Mouse (Mus musculus) liver, embryonic 14.5 days (tissue): ENCODE measurements around the gene Sertad3. TPM values are rescaled to one million over a fixed set of nuclear protein-coding genes. Genes with fewer than 3 reads are reported as not detected.

Experiments used
- ATAC-seq: fragments of 200-750 bp; cut with Nextera tagmentation; 2 replicates; pipeline ENCODE4 v1.8.0; 2017; ENCODE audit warnings: moderate number of reproducible peaks, mild to moderate bottlenecking, moderate library complexity; ENCODE audit not compliant: insufficient read depth
- DNase-seq, 3 experiments: peaks; one replicate each; pipeline ENCODE4 v3.0.0-alpha.2; 2012 to 2013; ENCODE audit warnings: low read depth in 3 of 3, low spot score in 3 of 3
- H3K27ac ChIP-seq: fragments of 300-500 bp; sonication (generic); 2 replicates; pipeline ENCODE4 v1.5.1; 2014; ENCODE audit warnings: moderate library complexity, mild to moderate bottlenecking, control low read depth, inconsistent platforms
- H3K27me3 ChIP-seq: fragments of 300-500 bp; sonication (generic); 2 replicates; pipeline ENCODE4 v1.6.1; 2014; ENCODE audit warnings: mild to moderate bottlenecking, low read length, moderate library complexity; ENCODE audit not compliant: control insufficient read depth, insufficient read depth
- H3K36me3 ChIP-seq: fragments of 300-500 bp; sonication (generic); replicated peaks from 2 replicates; pipeline ENCODE4 v1.6.1; 2014; ENCODE audit warnings: low read depth; ENCODE audit not compliant: control insufficient read depth, insufficient read depth
- H3K4me1 ChIP-seq, 2 experiments: fragments of 200-500 bp in 1 of 2; fragments of 300-500 bp in 1 of 2; sonication (generic) in 1 of 2; replicated peaks; 2 replicates each; pipeline ENCODE4 v1.6.1; 2012 to 2014; ENCODE audit warnings: antibody characterized with exemption in 1 of 2, inconsistent platforms in 1 of 2, low read length in 1 of 2; ENCODE audit not compliant: control insufficient read depth in 2 of 2, insufficient read depth in 2 of 2
- H3K4me2 ChIP-seq: fragments of 300-500 bp; sonication (generic); 2 replicates; pipeline ENCODE4 v1.6.1; 2014; ENCODE audit warnings: low read depth, mild to moderate bottlenecking, control low read depth, moderate library complexity
- H3K4me3 ChIP-seq, 2 experiments: fragments of 200-500 bp in 1 of 2; fragments of 300-500 bp in 1 of 2; sonication (generic) in 1 of 2; 2 replicates each; pipeline ENCODE4 v1.5.1; 2012 to 2014; ENCODE audit warnings: low read depth in 2 of 2, low read length in 2 of 2, mild to moderate bottlenecking in 2 of 2, control low read depth in 1 of 2, inconsistent platforms in 1 of 2, moderate library complexity in 1 of 2; ENCODE audit not compliant: insufficient read depth in 1 of 2
- H3K9ac ChIP-seq: fragments of 300-500 bp; sonication (generic); replicated peaks from 2 replicates; pipeline ENCODE4 v1.6.1; 2014; ENCODE audit warnings: mild to moderate bottlenecking, control low read depth, moderate library complexity
- H3K9me3 ChIP-seq: fragments of 300-500 bp; sonication (generic); 2 replicates; pipeline ENCODE4 v1.6.1; 2016; ENCODE audit warnings: low read length, mixed read lengths; ENCODE audit not compliant: control insufficient read depth
- CTCF ChIP-seq: IDR thresholded peaks from 2 replicates; pipeline ENCODE4 v1.5.1; 2016; ENCODE audit warnings: antibody characterized with exemption, low read depth, control low read depth
- EP300 ChIP-seq: IDR thresholded peaks from 2 replicates; pipeline ENCODE4 v1.6.1; 2016; ENCODE audit warnings: antibody characterized with exemption, low read depth
- WGBS: fragments of 180-500 bp; shearing (Covaris S2); extraction: QIAGEN DNeasy Blood & Tissue Kit; methylation state at CpG from one replicate; pipeline ENCODE4 v1.1.7; 2014; ENCODE audit not compliant: insufficient replicate concordance; 5-methylcytosine and 5-hydroxymethylcytosine counted together
- polyA plus RNA-seq, 2 experiments: library from polyadenylated mRNA; depleted of rRNA in 1 of 2; stranded (reverse) in 1 of 2; unstranded in 1 of 2; fragments of >200 nt; fragmentation: Nextera tagmentation in 1 of 2; extraction: Ambion mirVana in 1 of 2; gene quantifications; 2 replicates each; pipeline versions ENCODE4 v1.2.1 to v1.2.3; 2012 to 2014

The Sertad3 gene
- polyA plus RNA-seq (2012; rRNA removed) (22.6 and 24.0 TPM in 2 replicates), polyA plus RNA-seq (2014; fragmentation: Nextera tagmentation; extraction: Ambion mirVana) (22.5 and 25.3 TPM in 2 replicates)

DNA sequence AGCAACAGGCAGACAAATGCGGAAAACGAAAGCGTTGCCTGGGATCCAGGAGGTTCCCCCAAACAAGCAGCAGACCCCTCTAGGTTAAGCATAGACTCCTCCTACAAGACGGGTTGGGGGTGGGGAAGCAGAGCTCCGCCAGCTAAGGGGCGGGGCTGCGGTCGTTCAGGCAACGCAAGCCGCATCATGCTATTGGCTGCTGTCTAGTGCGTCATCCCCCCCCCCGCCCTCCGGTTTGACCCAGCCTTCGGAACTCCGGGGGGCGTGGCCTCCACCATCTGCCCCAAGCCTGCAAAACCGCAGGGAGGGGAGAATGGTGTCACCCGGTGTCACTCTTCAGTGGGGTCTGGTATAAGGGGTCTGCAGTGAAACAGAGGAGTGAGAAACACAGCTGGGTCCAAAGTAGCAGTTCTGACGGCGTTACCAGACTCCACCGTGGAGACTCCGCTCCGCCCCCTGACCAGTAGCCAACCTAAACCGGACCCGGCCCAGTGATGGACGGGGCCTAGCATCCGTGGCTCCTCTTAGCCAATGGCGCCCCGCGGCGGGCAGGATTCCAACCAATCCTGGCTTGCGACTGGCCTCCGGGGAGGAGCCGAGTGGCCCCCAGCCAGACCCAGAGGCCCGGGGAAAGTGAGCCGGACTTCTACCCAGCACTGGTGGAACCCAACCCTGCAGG lies at the start of gene Sertad3:
Sertad3 (plus strand) TSS at position 613 of the 679 bp plus-strand sequence.
- no peaks in the 10 kb centered on the region for H3K27me3 ChIP-seq
- peak; percentile 96 to 97 (median 96) for DNase-seq
- H3K9me3 ChIP-seq: no peaks in the 10 kb centered on the region
- ATAC-seq: peak; percentile 85
- H3K9ac ChIP-seq: peak within 1 kb of the TSS; percentile 82
- peak within 1 kb of the TSS; percentile 67 to 87 for H3K4me3 ChIP-seq
- peaks cover 13 to 23% of the 10 kb centered on the region in 2 experiments for H3K4me1 ChIP-seq
- peaks cover 18% of the 10 kb centered on the region for H3K36me3 ChIP-seq
- WGBS: under 1% methylated on average over 36 of the region's 36 CpGs
- H3K4me2 ChIP-seq: peak within 1 kb of the TSS; percentile 74
- peak within 1 kb of the TSS; percentile 94 for H3K27ac ChIP-seq
- TF ChIP-seq EP300 (no peak), CTCF (no peak)

DNA sequence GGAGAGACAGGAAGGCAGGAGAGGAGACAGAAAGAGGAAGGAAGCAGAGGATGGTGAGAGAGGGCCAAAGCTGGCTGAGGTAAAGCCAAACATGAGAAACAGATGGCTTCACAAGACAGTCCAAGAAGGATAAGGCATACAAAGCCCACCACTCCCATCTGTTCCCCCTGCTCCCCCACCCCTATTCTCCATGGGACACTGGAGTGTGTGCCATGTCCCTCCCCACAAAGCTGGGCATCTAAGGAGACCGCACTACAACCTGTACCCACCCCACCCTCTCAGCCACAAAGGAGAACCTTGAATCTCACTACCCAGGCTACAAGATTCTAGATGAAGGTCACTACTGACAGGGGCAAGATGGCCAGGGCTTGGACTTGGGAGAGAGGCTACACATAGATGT lies 46.2 kb upstream of the Sertad3 start:
- H3K4me2 ChIP-seq: no peak overlapping the region
- peaks cover 4% of the 10 kb centered on the region; the same call in 1 of the 2 replicates for H3K27me3 ChIP-seq
- ATAC-seq (no peak), DNase-seq (no peak)
- H3K4me3 ChIP-seq: no peak overlapping the region
- no peaks in the 10 kb centered on the region for H3K36me3 ChIP-seq
- 73% methylated on average over 1 of the region's 1 CpGs for WGBS
- H3K4me1 ChIP-seq: no peaks in the 10 kb centered on the region
- no peak overlapping the region for H3K27ac ChIP-seq
- peaks cover 4% of the 10 kb centered on the region for H3K9me3 ChIP-seq
- no peak for TF ChIP-seq CTCF
- TF ChIP-seq EP300: no peak
- no peak overlapping the region for H3K9ac ChIP-seq

DNA sequence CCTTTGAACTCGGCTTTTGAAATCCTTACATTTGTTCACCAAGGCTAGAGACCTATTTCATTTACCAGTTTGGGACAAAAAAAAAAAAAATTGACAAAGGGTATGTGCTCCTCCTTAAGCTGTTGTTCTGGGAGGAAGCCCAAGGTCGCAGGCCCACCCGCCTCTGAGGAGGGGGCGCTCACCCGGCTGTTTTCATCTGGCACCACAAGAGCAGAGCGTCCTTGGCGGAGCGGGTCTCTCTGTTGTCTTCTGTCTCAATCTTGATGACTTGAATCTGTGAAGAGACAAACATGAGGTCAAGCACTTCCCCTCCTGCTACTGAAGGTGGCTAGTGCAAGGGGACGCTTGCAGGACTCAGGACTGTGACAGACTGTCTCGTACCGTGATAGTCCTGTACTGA lies 45.6 kb upstream of the Sertad3 start:
- Histone ChIP-seq H3K4me1 (no peaks in the 10 kb centered on the region), H3K36me3 (no peaks in the 10 kb centered on the region), H3K4me3 (no peak overlapping the region), H3K27ac (no peak overlapping the region), H3K4me2 (no peak overlapping the region), H3K9me3 (peaks cover 4% of the 10 kb centered on the region), H3K9ac (no peak overlapping the region), H3K27me3 (peaks cover 7% of the 10 kb centered on the region)
- DNase-seq (no peak), ATAC-seq (no peak)
- 69% methylated on average over 11 of the region's 11 CpGs for WGBS
- no peak for TF ChIP-seq CTCF
- no peak for TF ChIP-seq EP300

DNA sequence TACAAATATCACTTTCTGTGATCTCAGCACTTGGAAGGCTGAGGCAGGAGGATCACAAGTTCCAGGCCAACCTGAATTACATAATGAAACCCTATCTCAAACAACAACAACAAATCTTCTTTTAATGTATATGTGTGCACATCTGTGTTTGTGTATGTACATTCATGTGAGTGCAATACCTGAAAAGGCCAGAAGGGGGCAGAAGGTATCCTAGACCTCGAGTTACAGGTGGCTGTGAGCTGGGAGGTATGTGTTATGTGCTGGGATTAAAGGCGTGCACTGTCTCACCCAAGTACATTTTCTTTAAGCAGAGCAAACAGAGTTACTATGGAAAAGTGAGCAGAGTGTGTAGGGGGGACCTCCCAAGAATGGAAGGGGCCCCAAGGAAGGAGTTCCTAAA lies 44.4 kb upstream of the Sertad3 start:
- Histone ChIP-seq H3K4me3 (no peak overlapping the region), H3K9me3 (peaks cover 4% of the 10 kb centered on the region), H3K4me1 (peaks cover 0 to 3% of the 10 kb centered on the region in 2 experiments; a peak in 1 of 4 replicates), H3K9ac (no peak overlapping the region), H3K27ac (no peak overlapping the region), H3K4me2 (no peak overlapping the region), H3K27me3 (peaks cover 18% of the 10 kb centered on the region), H3K36me3 (no peaks in the 10 kb centered on the region)
- no peak for DNase-seq
- WGBS: 45% methylated on average over 2 of the region's 2 CpGs
- TF ChIP-seq CTCF: peak; percentile 53
- TF ChIP-seq EP300: no peak
- ATAC-seq: no peak

DNA sequence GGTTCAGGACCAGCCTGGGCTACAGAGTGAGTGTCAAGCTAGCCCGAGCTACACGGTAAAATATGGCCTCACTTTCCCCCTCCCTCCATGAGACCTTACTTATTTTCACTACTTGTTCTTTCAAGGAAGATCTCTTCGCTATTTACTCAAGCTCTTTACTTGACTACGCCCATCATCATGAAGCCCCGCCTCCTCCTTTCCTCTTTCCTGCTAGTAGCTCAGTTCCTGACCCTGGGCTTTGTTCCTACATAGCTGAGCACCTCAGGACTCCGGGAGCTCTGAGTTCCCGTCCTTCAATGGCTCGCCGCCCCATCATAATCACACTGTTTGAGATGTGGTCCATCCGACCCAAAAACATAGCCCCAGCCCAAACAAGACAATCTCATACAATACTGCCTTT lies 40.2 kb upstream of the Sertad3 start:
- Histone ChIP-seq H3K4me3 (no peak overlapping the region), H3K9me3 (peaks cover 4% of the 10 kb centered on the region), H3K9ac (no peak overlapping the region), H3K4me1 (peaks cover 0 to 4% of the 10 kb centered on the region in 2 experiments; a peak in 2 of 4 replicates), H3K36me3 (no peaks in the 10 kb centered on the region), H3K27me3 (peaks cover 32% of the 10 kb centered on the region), H3K27ac (no peak overlapping the region), H3K4me2 (no peak overlapping the region)
- no peak for TF ChIP-seq CTCF
- no peak for TF ChIP-seq EP300
- WGBS: 19% methylated on average over 10 of the region's 10 CpGs
- ATAC-seq: no peak
- DNase-seq: no peak
